Mouse (Mus musculus) small intestine, adult 2 months (tissue): ENCODE data around the gene Exoc5. TPM values are rescaled to one million over a fixed set of nuclear protein-coding genes. Genes with fewer than 3 reads are reported as not detected.
A peak's percentile ranks its signal among the peaks of the same experiment; 100 is the strongest.

Experiments used
- H3K27ac ChIP-seq: fragments of 200-500 bp; 2 replicates; pipeline ENCODE4 v1.5.1; 2012; ENCODE audit warnings: low read depth, low read length, control low read depth, inconsistent platforms; ENCODE audit not compliant: insufficient read depth
- H3K27me3 ChIP-seq: fragments of 200-500 bp; 2 replicates; pipeline ENCODE4 v1.6.1; 2012; ENCODE audit warnings: mild to moderate bottlenecking, moderate library complexity, low read length, inconsistent platforms; ENCODE audit not compliant: control insufficient read depth, insufficient read depth
- H3K36me3 ChIP-seq: fragments of 200-500 bp; 2 replicates; pipeline ENCODE4 v1.6.1; 2012; ENCODE audit warnings: mild to moderate bottlenecking, low read length, control low read depth, inconsistent platforms; ENCODE audit not compliant: control insufficient read depth, insufficient read depth
- H3K4me1 ChIP-seq: fragments of 200-500 bp; 2 replicates; pipeline ENCODE4 v1.6.1; 2012; ENCODE audit warnings: low read length, inconsistent platforms, mixed read lengths; ENCODE audit not compliant: control insufficient read depth, insufficient read depth, insufficient read length
- H3K4me3 ChIP-seq: fragments of 200-500 bp; 2 replicates; pipeline ENCODE4 v1.5.1; 2012; ENCODE audit warnings: low read depth, mild to moderate bottlenecking, control low read depth, inconsistent platforms, low read length, moderate library complexity
- CTCF ChIP-seq: fragments of 200-500 bp; IDR thresholded peaks from 2 replicates; pipeline ENCODE4 v1.5.1; 2012; ENCODE audit warnings: low read depth, mild to moderate bottlenecking, control low read depth, inconsistent platforms, low read length, moderate library complexity, mixed read lengths; ENCODE audit not compliant: insufficient replicate concordance, insufficient read length; ENCODE audit errors: extremely low read depth
- POLR2A ChIP-seq: fragments of 200-500 bp; IDR thresholded peaks from 2 replicates; pipeline ENCODE4 v1.6.1; 2012; ENCODE audit warnings: low read depth, mild to moderate bottlenecking, control low read depth, inconsistent platforms, low read length, moderate library complexity
- WGBS: fragments of 180-500 bp; shearing (Covaris S2); methylation state at CpG from one replicate; pipeline ENCODE4 v1.1.7; 2018; 5-methylcytosine and 5-hydroxymethylcytosine counted together
- polyA plus RNA-seq: library from polyadenylated mRNA; depleted of rRNA; stranded (reverse); fragments of >200 nt; gene quantifications from 2 replicates; pipeline ENCODE4 v1.2.3, GENCODE M21; 2012

Gene Exoc5
- polyA plus RNA-seq, 1 experiment = 7.6 TPM

- WGBS = 49% methylated on average over 4 of the region's 4 CpGs
- H3K27me3 ChIP-seq = no peaks in the 10 kb centered on the region
- no peak overlapping the region for H3K27ac ChIP-seq
- no peaks in the 10 kb centered on the region for H3K4me1 ChIP-seq
- no peak overlapping the region for H3K4me3 ChIP-seq
- H3K36me3 ChIP-seq = no peaks in the 10 kb centered on the region
- no peak for TF ChIP-seq CTCF
- TF ChIP-seq POLR2A = no peak
Observed at GRCm38 (mm10) chr14:48998795-48999194, 67.7 kb downstream of the Exoc5 start.

- Histone ChIP-seq H3K36me3 (no peaks in the 10 kb centered on the region), H3K4me1 (no peaks in the 10 kb centered on the region), H3K4me3 (no peak overlapping the region), H3K27ac (no peak overlapping the region), H3K27me3 (no peaks in the 10 kb centered on the region)
- no peak for TF ChIP-seq POLR2A
- TF ChIP-seq CTCF = no peak
- 86% methylated on average over 3 of the region's 3 CpGs for WGBS
Observed at GRCm38 (mm10) chr14:48993861-48994260, 72.6 kb downstream of the Exoc5 start.

- 57% methylated on average over 3 of the region's 3 CpGs for WGBS
- Histone ChIP-seq H3K36me3 (no peaks in the 10 kb centered on the region), H3K4me1 (no peaks in the 10 kb centered on the region), H3K4me3 (no peak overlapping the region), H3K27ac (no peak overlapping the region), H3K27me3 (no peaks in the 10 kb centered on the region)
- no peak for TF ChIP-seq CTCF
- TF ChIP-seq POLR2A = no peak
Observed at GRCm38 (mm10) chr14:48992070-48992580, 74.3 kb downstream of the Exoc5 start.

- 10% methylated on average over 7 of the region's 7 CpGs for WGBS
- no peak for TF ChIP-seq POLR2A
- no peak for TF ChIP-seq CTCF
Observed at GRCm38 (mm10) chr14:48991144-48991522, 75.3 kb downstream of the Exoc5 start.

GRCm38 (mm10) chr14:48990471-48991143 lies 75.8 kb downstream of the Exoc5 start:
- no peak overlapping the region for H3K27ac ChIP-seq
- no peak overlapping the region for H3K4me3 ChIP-seq
- no peaks in the 10 kb centered on the region for H3K36me3 ChIP-seq
- no peaks in the 10 kb centered on the region for H3K4me1 ChIP-seq
- 19% methylated on average over 17 of the region's 17 CpGs for WGBS
- TF ChIP-seq POLR2A (no peak), CTCF (peak; percentile 6; the same call in 1 of the 2 replicates)
- no peaks in the 10 kb centered on the region for H3K27me3 ChIP-seq

More at GRCm38 (mm10) chr14:48991144-48991522, 75.3 kb downstream of the Exoc5 start:
- Histone ChIP-seq H3K27me3 (no peaks in the 10 kb centered on the region), H3K36me3 (no peaks in the 10 kb centered on the region), H3K4me1 (no peaks in the 10 kb centered on the region), H3K4me3 (no peak overlapping the region), H3K27ac (no peak overlapping the region)

GRCm38 (mm10) chr14:48989831-48990230 lies 76.6 kb downstream of the Exoc5 start:
- Histone ChIP-seq H3K36me3 (no peaks in the 10 kb centered on the region), H3K27ac (no peak overlapping the region), H3K4me3 (no peak overlapping the region), H3K4me1 (no peaks in the 10 kb centered on the region), H3K27me3 (no peaks in the 10 kb centered on the region)
- 77% methylated on average over 8 of the region's 8 CpGs for WGBS
- TF ChIP-seq CTCF = no peak
- no peak for TF ChIP-seq POLR2A

GRCm38 (mm10) chr14:48986231-48986630 lies 80.2 kb downstream of the Exoc5 start:
- TF ChIP-seq CTCF = no peak
- no peak for TF ChIP-seq POLR2A
- no peaks in the 10 kb centered on the region; the same call in 1 of the 2 replicates for H3K27me3 ChIP-seq
- H3K36me3 ChIP-seq = no peaks in the 10 kb centered on the region
- H3K27ac ChIP-seq = no peak overlapping the region
- H3K4me1 ChIP-seq = no peaks in the 10 kb centered on the region
- no peak overlapping the region for H3K4me3 ChIP-seq
- WGBS = 47% methylated on average over 8 of the region's 8 CpGs
